Mouse (Mus musculus) lung, adult 2 months (tissue): ENCODE results near the gene Wdcp. TPM values are rescaled to one million over a fixed set of nuclear protein-coding genes. Genes with fewer than 3 reads are reported as not detected.

Experiments used
- DNase-seq: peaks from one replicate; pipeline ENCODE4 v3.0.0; 2022
- H3K4me1 ChIP-seq: fragments of 200-500 bp; 2 replicates; pipeline ENCODE4 v1.6.1; 2011; ENCODE audit warnings: low read length; ENCODE audit not compliant: control insufficient read depth, insufficient read depth
- H3K4me3 ChIP-seq: fragments of 200-500 bp; replicated peaks from 2 replicates; pipeline ENCODE3; 2011; ENCODE audit warnings: low read depth, mild to moderate bottlenecking, control low read depth, low read length; ENCODE audit errors: extremely low read depth
- CTCF ChIP-seq: fragments of 200-500 bp; IDR thresholded peaks from 2 replicates; pipeline ENCODE4 v1.5.1; 2011; ENCODE audit warnings: mild to moderate bottlenecking, low read length, control low read depth; ENCODE audit not compliant: insufficient read depth
- POLR2A ChIP-seq: fragments of 200-500 bp; IDR thresholded peaks from 2 replicates; pipeline ENCODE4 v1.6.1; 2011; ENCODE audit warnings: low read depth, mild to moderate bottlenecking, control low read depth, low read length, borderline replicate concordance; ENCODE audit errors: extremely low read depth
- WGBS: fragments of 180-500 bp; shearing (Covaris S2); methylation state at CpG from one replicate; pipeline ENCODE4 v1.1.7; 2018; 5-methylcytosine and 5-hydroxymethylcytosine counted together
- polyA plus RNA-seq: library from polyadenylated mRNA; depleted of rRNA; stranded (reverse); fragments of >200 nt; gene quantifications from 2 replicates; pipeline ENCODE4 v1.2.3, GENCODE M21; 2012; rRNA removed

Gene Wdcp
- polyA plus RNA-seq, 1 experiment, result 6.0 TPM

GRCm38 (mm10) chr12:4908391-4908790 lies 65.3 kb downstream of the Wdcp start:
- TF ChIP-seq POLR2A, result no peak
- TF ChIP-seq CTCF, result no peak
- 70% methylated on average over 7 of the region's 7 CpGs for WGBS
- no peak for DNase-seq
- Histone ChIP-seq H3K4me1 (no peaks in the 10 kb centered on the region; the same call in 1 of the 2 replicates), H3K4me3 (no peak overlapping the region)

Other genes with a start within 250 kb of the Wdcp start
- gene Fam228a, start 104.9 kb upstream of the Wdcp start, polyA plus RNA-seq, result not detected in 2 replicates
- gene Pfn4, start 74.3 kb upstream of the Wdcp start, polyA plus RNA-seq, result 0.08 and 0.10 TPM in 2 replicates
- 0.12 and 0.72 TPM in 2 replicates for gene Fam228b, start 74.0 kb upstream of the Wdcp start, polyA plus RNA-seq
- gene Sf3b6, start 25.8 kb upstream of the Wdcp start, polyA plus RNA-seq, result 33.4 and 60.8 TPM in 2 replicates
- gene Fkbp1b, start 1.7 kb upstream of the Wdcp start, polyA plus RNA-seq, result 11.3 and 14.4 TPM in 2 replicates
- gene Mfsd2b, start 31.1 kb downstream of the Wdcp start, polyA plus RNA-seq, result 2.5 and 4.1 TPM in 2 replicates
- 5.9 and 6.3 TPM in 2 replicates for gene Ubxn2a, start 64.4 kb downstream of the Wdcp start, polyA plus RNA-seq
- 8.7 and 17.2 TPM in 2 replicates for gene Atad2b, start 74.0 kb downstream of the Wdcp start, polyA plus RNA-seq